Mouse (Mus musculus) brain, embryonic 14.5 days (tissue): ENCODE results near the gene Brwd1.
A peak's percentile ranks its signal among the peaks of the same experiment; 100 is the strongest.

Experiments
- CTCF ChIP-seq: fragments of 200-500 bp; IDR thresholded peaks from 2 replicates; pipeline ENCODE4 v1.5.1; 2012; ENCODE audit warnings: inconsistent platforms, mild to moderate bottlenecking, moderate library complexity, borderline replicate concordance; ENCODE audit not compliant: insufficient read depth, insufficient read length; ENCODE audit errors: extremely low read depth
- POLR2A ChIP-seq: fragments of 200-500 bp; IDR thresholded peaks from 2 replicates; pipeline ENCODE4 v1.6.1; 2012; ENCODE audit warnings: mild to moderate bottlenecking, inconsistent platforms, borderline replicate concordance; ENCODE audit not compliant: poor library complexity, insufficient read depth, insufficient read length, severe bottlenecking; ENCODE audit errors: extremely low read depth

- no peak for TF ChIP-seq CTCF
- TF ChIP-seq POLR2A: peak; percentile 52
Measured at GRCm38 (mm10) chr16:96081331-96081730, 995 bp downstream of the Brwd1 start.
